ENCODE assay signal across 7 mouse cellular contexts in genomic region chr12:101975601-101976571, GRCm38 (mm10). TPM values are rescaled to one million over a fixed set of nuclear protein-coding genes. Genes with fewer than 3 reads are reported as not detected.
A peak's percentile ranks its signal among the peaks of the same experiment; 100 is the strongest.
DNase-seq lines count a peak whose midpoint lies in the region; ATAC-seq lines count a peak whose summit lies in the region.

Gene Cpsf2 (plus strand): TSS chr12:101975988.

- H3K9ac ChIP-seq in midbrain, embryonic 13.5 days (replicated peaks): peak within 1 kb of the TSS; percentile 91

- under 1% methylated on average over 77 of the region's 77 CpGs for WGBS in limb, embryonic 10.5 days
- under 1% methylated on average over 77 of the region's 77 CpGs for WGBS in midbrain, embryonic 13.5 days

- peak; percentile 73 for ATAC-seq in granulocyte monocyte progenitor cell, adult 5-6 weeks (replicated peaks; ENCODE audit: poor library complexity, severe bottlenecking)
- peak; percentile 99 for ATAC-seq in midbrain, embryonic 13.5 days

- H3K36me3 ChIP-seq in limb, embryonic 10.5 days: peaks cover 26% of the 10 kb centered on the region
- H3K36me3 ChIP-seq in midbrain, embryonic 13.5 days: 0 out of 2 replicates have a peak, but pooled peaks cover 3% of the 10 kb centered on the region

- DNase-seq in adrenal gland, adult 8-10 months: peak; percentile 67
- DNase-seq in embryo, embryonic 9.5 days (ENCODE audit: extremely low spot score): peak; percentile 91
- DNase-seq in kidney, adult 11 months: peak; percentile 84
- peak; percentile 88 for DNase-seq in limb, embryonic 10.5 days (ENCODE audit: low spot score)
- DNase-seq in spleen, adult 12 weeks (ENCODE audit: low spot score): peak; percentile 85

- peak within 1 kb of the TSS; percentile 89 for H3K4me2 ChIP-seq in midbrain, embryonic 13.5 days (replicated peaks)

- H3K27me3 ChIP-seq in limb, embryonic 10.5 days (ENCODE audit: low read depth, poor library complexity, severe bottlenecking): no peaks in the 10 kb centered on the region
- H3K27me3 ChIP-seq in midbrain, embryonic 13.5 days: no peaks in the 10 kb centered on the region

- H3K9me3 ChIP-seq in limb, embryonic 10.5 days (replicated peaks): no peaks in the 10 kb centered on the region
- no peaks in the 10 kb centered on the region for H3K9me3 ChIP-seq in midbrain, embryonic 13.5 days

- peak within 1 kb of the TSS; percentile 98 for H3K27ac ChIP-seq in limb, embryonic 10.5 days
- H3K27ac ChIP-seq in midbrain, embryonic 13.5 days: peak within 1 kb of the TSS; percentile 91

- peaks cover 19% of the 10 kb centered on the region for H3K4me1 ChIP-seq in limb, embryonic 10.5 days
- H3K4me1 ChIP-seq in midbrain, embryonic 13.5 days (replicated peaks): peaks cover 37% of the 10 kb centered on the region

- H3K4me3 ChIP-seq in limb, embryonic 10.5 days: peak within 1 kb of the TSS; percentile 98
- H3K4me3 ChIP-seq in midbrain, embryonic 13.5 days (replicated peaks): peak within 1 kb of the TSS; percentile 90

RNA-seq across cellular contexts. Expression of gene Cpsf2, which starts in this region (rescaled TPM):
- 10 to 100 TPM; 33.5 to 39.0 (median 37.2) TPM for total RNA-seq in adrenal gland, adult 8-10 months (2022)
- 21.9 and 24.9 TPM in 2 replicates for total RNA-seq in granulocyte monocyte progenitor cell, adult 5-6 weeks (2014; fragmentation: Nextera tagmentation)
- 55.8 and 57.1 TPM in 2 replicates for total RNA-seq in granulocyte monocyte progenitor cell, adult 5-6 weeks (2017)
- 33.7 and 35.7 TPM in 2 replicates for polyA plus RNA-seq in limb, embryonic 10.5 days (2016; fragmentation: Nextera tagmentation; extraction: Ambion mirVana)
- polyA plus RNA-seq in midbrain, embryonic 13.5 days (2015; fragmentation: Nextera tagmentation; extraction: Ambion mirVana): 33.4 and 36.7 TPM in 2 replicates

Comparison
In these comparisons a context has a peak if more than half of its experiments do, and no peak if none do; other contexts are left out.
1. Peak in every context shown above with its lines: DNase-seq, ATAC-seq, H3K4me3 ChIP-seq and H3K27ac ChIP-seq.